Mouse (Mus musculus): ENCODE data around the gene Elac2. TPM values are rescaled to one million over a fixed set of nuclear protein-coding genes. Genes with fewer than 3 reads are reported as not detected.

Elac2 gene
- polyA plus RNA-seq, 1 experiment from 2014 or later = 43.0 TPM

DNA sequence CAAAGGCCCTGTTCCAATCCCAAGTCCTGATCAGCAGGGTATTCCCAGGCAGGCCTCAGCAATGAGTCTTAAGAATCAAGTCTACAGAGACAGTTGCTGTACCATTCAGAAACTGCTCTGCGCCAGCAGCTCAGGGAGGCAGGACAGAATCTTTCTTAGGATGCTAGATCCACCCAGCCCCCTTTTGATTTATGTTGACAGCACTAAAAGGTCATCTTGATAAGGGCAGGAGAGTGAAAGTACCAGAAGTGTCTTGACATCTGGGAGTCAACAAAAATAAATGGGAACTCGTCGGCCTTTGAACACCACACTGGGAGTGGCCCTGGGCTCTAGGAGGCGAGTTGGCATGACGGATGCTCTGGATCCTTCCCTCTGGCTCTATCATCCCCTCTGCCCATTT lies 24.8 kb downstream of the Elac2 start:
- no peaks in the 10 kb centered on the region for H3K27me3 ChIP-seq (ENCODE audit: control insufficient read depth, insufficient read depth, low read length)
- no peak overlapping the region for H3K4me3 ChIP-seq (ENCODE audit: low read depth, low read length)
- H3K4me2 ChIP-seq (ENCODE audit: low read depth) = no peak overlapping the region
- 91% methylated on average over 5 of the region's 5 CpGs for WGBS
- H3K9ac ChIP-seq (ENCODE audit: low read length) = no peak overlapping the region
- no peak overlapping the region for H3K27ac ChIP-seq (ENCODE audit: low read depth, low read length)
- H3K36me3 ChIP-seq (ENCODE audit: control insufficient read depth, insufficient read depth, low read length) = peaks cover 7% of the 10 kb centered on the region
- no peak for ATAC-seq (ENCODE audit: insufficient read depth, low FRiP score, low TSS enrichment)
- no peak for DNase-seq (ENCODE audit: low spot score)
- H3K4me1 ChIP-seq (ENCODE audit: control insufficient read depth, insufficient read depth, low read length) = no peaks in the 10 kb centered on the region
- H3K9me3 ChIP-seq (ENCODE audit: control insufficient read depth, low read length) = no peaks in the 10 kb centered on the region

DNA sequence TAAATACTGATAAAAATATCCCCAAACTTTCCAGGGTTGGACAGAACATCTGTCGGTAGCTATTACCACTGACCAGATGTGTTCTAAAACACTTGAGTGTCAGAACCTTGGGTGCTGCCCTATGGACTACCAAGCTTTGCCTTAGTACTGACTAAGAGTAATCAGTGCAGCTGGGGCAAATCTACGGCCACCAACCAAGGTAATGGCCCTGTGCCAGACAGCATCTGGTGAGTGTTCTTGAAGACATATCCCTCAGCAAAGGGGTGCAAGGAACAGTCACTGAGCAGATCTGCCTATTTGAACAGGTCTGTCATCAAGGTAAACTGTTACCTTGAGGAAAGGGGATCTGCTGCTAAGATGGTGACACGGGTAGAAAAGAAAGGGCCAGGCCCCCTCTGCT lies 26.0 kb downstream of the Elac2 start:
- no peaks in the 10 kb centered on the region for H3K9me3 ChIP-seq (ENCODE audit: control insufficient read depth, low read length)
- no peaks in the 10 kb centered on the region for H3K4me1 ChIP-seq (ENCODE audit: control insufficient read depth, insufficient read depth, low read length)
- H3K4me3 ChIP-seq (ENCODE audit: low read depth, low read length) = no peak overlapping the region
- DNase-seq (ENCODE audit: low spot score) (no peak), ATAC-seq (ENCODE audit: insufficient read depth, low FRiP score, low TSS enrichment) (no peak)
- no peaks in the 10 kb centered on the region for H3K27me3 ChIP-seq (ENCODE audit: control insufficient read depth, insufficient read depth, low read length)
- WGBS = 90% methylated on average over 3 of the region's 3 CpGs
- H3K27ac ChIP-seq (ENCODE audit: low read depth, low read length) = no peak overlapping the region
- H3K9ac ChIP-seq (ENCODE audit: low read length) = no peak overlapping the region
- H3K36me3 ChIP-seq (ENCODE audit: control insufficient read depth, insufficient read depth, low read length) = peaks cover 7% of the 10 kb centered on the region
- H3K4me2 ChIP-seq (ENCODE audit: low read depth) = no peak overlapping the region

DNA sequence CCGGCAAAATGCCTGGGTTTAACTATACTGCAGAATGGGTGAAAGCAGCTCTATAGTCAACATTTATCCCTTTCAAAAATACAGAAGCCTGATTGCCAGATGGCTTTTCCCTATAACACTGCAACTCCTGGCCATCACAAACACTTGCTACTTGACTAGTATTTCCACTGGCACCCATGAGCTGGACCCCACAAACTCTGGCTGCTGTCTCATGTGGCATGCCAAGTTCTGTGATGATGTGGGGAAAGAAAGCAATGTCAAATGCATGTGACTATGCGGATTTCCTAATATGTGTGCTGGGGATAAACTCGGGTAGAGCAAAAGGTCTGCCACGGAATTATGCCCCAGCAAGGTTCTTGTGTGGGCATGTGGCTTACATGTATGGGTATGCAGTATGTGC lies 27.2 kb downstream of the Elac2 start:
- Histone ChIP-seq H3K4me1 (ENCODE audit: control insufficient read depth, insufficient read depth, low read length) (no peaks in the 10 kb centered on the region), H3K27ac (ENCODE audit: low read depth, low read length) (no peak overlapping the region), H3K9ac (ENCODE audit: low read length) (no peak overlapping the region), H3K4me2 (ENCODE audit: low read depth) (no peak overlapping the region), H3K36me3 (ENCODE audit: control insufficient read depth, insufficient read depth, low read length) (peaks cover 4% of the 10 kb centered on the region; the same call in 1 of the 2 replicates), H3K9me3 (ENCODE audit: control insufficient read depth, low read length) (no peaks in the 10 kb centered on the region), H3K27me3 (ENCODE audit: control insufficient read depth, insufficient read depth, low read length) (no peaks in the 10 kb centered on the region), H3K4me3 (ENCODE audit: low read depth, low read length) (no peak overlapping the region)
- ATAC-seq (ENCODE audit: insufficient read depth, low FRiP score, low TSS enrichment) (no peak), DNase-seq (ENCODE audit: low spot score) (no peak)
- 95% methylated on average over 4 of the region's 4 CpGs for WGBS

DNA sequence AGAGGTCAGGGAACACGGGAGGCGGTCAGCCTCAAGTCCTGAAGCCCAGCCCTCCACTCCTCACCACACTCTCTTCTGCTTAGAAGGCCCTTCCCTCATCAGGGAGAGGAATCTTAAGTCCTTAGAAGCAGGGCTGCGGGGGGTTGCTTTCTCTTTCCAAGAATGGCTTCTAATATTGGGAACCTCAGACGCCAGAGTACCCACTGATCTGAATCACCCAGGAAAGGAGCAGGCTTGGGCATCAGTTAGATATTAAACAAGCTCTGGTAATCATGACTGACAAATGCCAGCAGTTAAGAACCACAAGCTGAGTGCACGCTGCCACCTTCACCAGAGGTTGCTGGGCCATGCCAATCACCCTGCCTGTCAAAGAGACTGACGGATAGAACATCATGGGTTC lies 35.1 kb downstream of the Elac2 start:
- H3K9ac ChIP-seq (ENCODE audit: low read length) = no peak overlapping the region
- 83% methylated on average over 6 of the region's 6 CpGs for WGBS

DNA sequence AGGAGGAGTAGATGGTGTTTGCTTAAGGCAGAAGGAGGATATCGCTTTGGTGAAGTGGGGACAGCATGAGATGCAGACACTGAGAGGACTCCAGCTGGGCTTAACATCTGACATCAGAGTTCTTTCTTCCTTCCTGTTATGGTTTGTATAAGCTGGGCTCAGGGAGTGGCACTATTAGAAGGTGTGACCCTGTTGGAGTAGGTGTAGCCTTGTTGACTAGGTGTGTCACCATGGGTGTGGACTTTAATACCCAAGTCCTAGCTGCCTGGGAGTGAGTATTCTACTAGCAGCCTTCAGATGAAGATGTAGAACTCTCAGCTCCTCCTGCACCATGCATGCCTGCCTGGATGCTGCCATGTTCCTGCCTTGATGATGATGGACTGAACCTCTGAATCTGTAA lies 37.9 kb downstream of the Elac2 start:
- H3K4me3 ChIP-seq (ENCODE audit: low read depth, low read length) = no peak overlapping the region
- H3K9ac ChIP-seq (ENCODE audit: low read length) = no peak overlapping the region
- DNase-seq (ENCODE audit: low spot score) (no peak), ATAC-seq (ENCODE audit: insufficient read depth, low FRiP score, low TSS enrichment) (no peak)
- no peaks in the 10 kb centered on the region for H3K36me3 ChIP-seq (ENCODE audit: control insufficient read depth, insufficient read depth, low read length)
- H3K4me2 ChIP-seq (ENCODE audit: low read depth) = no peak overlapping the region
- H3K4me1 ChIP-seq (ENCODE audit: control insufficient read depth, insufficient read depth, low read length) = no peaks in the 10 kb centered on the region
- H3K27ac ChIP-seq (ENCODE audit: low read depth, low read length) = no peak overlapping the region
- no peaks in the 10 kb centered on the region for H3K27me3 ChIP-seq (ENCODE audit: control insufficient read depth, insufficient read depth, low read length)
- H3K9me3 ChIP-seq (ENCODE audit: control insufficient read depth, low read length) = no peaks in the 10 kb centered on the region
- 86% methylated on average over 1 of the region's 1 CpGs for WGBS

More for the DNA sequence above, 35.1 kb downstream of the Elac2 start:
- DNase-seq (ENCODE audit: low spot score) (no peak), ATAC-seq (ENCODE audit: insufficient read depth, low FRiP score, low TSS enrichment) (no peak)
- no peak overlapping the region for H3K4me2 ChIP-seq (ENCODE audit: low read depth)
- H3K4me1 ChIP-seq (ENCODE audit: control insufficient read depth, insufficient read depth, low read length) = no peaks in the 10 kb centered on the region
- H3K4me3 ChIP-seq (ENCODE audit: low read depth, low read length) = no peak overlapping the region
- H3K27me3 ChIP-seq (ENCODE audit: control insufficient read depth, insufficient read depth, low read length) = no peaks in the 10 kb centered on the region
- H3K27ac ChIP-seq (ENCODE audit: low read depth, low read length) = no peak overlapping the region
- no peaks in the 10 kb centered on the region for H3K9me3 ChIP-seq (ENCODE audit: control insufficient read depth, low read length)
- H3K36me3 ChIP-seq (ENCODE audit: control insufficient read depth, insufficient read depth, low read length) = no peaks in the 10 kb centered on the region

DNA sequence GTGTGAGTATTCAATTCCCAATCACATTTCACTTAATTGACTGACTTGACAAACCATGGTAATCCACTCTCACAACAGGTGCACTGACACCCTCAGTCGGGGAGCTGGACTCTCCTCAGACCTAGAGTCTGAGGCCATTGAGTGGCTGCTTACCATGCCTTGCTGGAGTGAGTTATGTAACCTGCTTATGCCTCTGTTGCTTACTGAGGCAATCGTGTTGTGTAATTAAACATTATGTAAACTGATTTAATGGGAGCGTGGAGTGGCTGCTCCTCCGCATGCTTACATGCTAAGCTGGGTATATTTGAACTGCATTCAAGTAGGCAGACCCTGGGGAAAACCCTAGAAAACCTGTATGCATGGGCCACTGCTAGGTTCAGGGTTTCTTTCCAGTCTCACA lies 41.9 kb downstream of the Elac2 start:
- no peak overlapping the region for H3K27ac ChIP-seq (ENCODE audit: low read depth, low read length)
- no peaks in the 10 kb centered on the region for H3K9me3 ChIP-seq (ENCODE audit: control insufficient read depth, low read length)
- DNase-seq (ENCODE audit: low spot score) = no peak
- H3K36me3 ChIP-seq (ENCODE audit: control insufficient read depth, insufficient read depth, low read length) = no peaks in the 10 kb centered on the region
- no peak overlapping the region for H3K4me3 ChIP-seq (ENCODE audit: low read depth, low read length)
- H3K9ac ChIP-seq (ENCODE audit: low read length) = no peak overlapping the region
- H3K4me2 ChIP-seq (ENCODE audit: low read depth) = no peak overlapping the region
- 96% methylated on average over 4 of the region's 4 CpGs for WGBS
- H3K4me1 ChIP-seq (ENCODE audit: control insufficient read depth, insufficient read depth, low read length) = no peaks in the 10 kb centered on the region
- ATAC-seq (ENCODE audit: insufficient read depth, low FRiP score, low TSS enrichment) = no peak
- no peaks in the 10 kb centered on the region for H3K27me3 ChIP-seq (ENCODE audit: control insufficient read depth, insufficient read depth, low read length)

DNA sequence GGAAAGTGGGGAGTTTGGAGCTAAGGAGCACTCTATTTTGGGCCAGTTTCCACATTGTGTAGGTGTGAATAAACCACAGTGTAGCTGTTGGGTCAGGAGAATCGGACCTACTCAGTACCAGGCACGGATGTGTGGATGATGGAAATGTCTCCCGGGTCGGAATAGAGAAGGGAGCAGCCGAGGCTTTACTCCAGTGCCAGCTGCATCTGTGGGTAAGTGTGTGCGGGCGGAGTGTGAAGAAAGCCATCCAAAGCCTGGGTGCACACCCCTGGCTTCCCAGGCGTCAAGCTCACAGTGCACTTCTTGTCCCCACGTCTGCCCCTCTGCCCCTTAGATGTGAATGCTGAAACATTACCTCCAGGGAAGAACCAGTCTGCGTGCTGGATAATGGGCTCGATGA lies 43.9 kb downstream of the Elac2 start:
- no peak overlapping the region for H3K4me2 ChIP-seq (ENCODE audit: low read depth)
- H3K27me3 ChIP-seq (ENCODE audit: control insufficient read depth, insufficient read depth, low read length) = no peaks in the 10 kb centered on the region
- no peak overlapping the region for H3K9ac ChIP-seq (ENCODE audit: low read length)
- no peaks in the 10 kb centered on the region for H3K36me3 ChIP-seq (ENCODE audit: control insufficient read depth, insufficient read depth, low read length)
- H3K9me3 ChIP-seq (ENCODE audit: control insufficient read depth, low read length) = no peaks in the 10 kb centered on the region
- ATAC-seq (ENCODE audit: insufficient read depth, low FRiP score, low TSS enrichment) (no peak), DNase-seq (ENCODE audit: low spot score) (no peak)
- no peaks in the 10 kb centered on the region for H3K4me1 ChIP-seq (ENCODE audit: control insufficient read depth, insufficient read depth, low read length)
- 92% methylated on average over 11 of the region's 11 CpGs for WGBS
- H3K4me3 ChIP-seq (ENCODE audit: low read depth, low read length) = no peak overlapping the region
- no peak overlapping the region for H3K27ac ChIP-seq (ENCODE audit: low read depth, low read length)

DNA sequence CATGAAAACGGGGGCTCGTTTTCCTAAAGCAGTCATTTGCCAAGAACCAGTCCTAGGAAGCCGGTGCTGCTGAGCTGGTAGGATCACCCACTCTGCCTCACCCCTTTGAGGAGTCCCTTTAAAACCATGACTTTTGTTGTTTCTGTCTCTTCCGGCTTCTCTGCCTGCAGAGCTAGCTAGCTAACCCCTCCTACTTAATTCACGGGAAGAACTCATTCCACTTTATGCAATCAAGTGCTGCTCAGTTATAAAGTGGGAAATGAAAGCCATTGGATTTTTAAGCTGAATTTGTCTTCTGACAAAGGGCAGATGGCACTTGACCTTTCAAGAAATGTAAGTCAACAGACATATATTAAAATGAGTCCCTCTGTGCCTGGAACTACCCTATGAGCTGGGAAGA lies 49.2 kb downstream of the Elac2 start:
- H3K36me3 ChIP-seq (ENCODE audit: control insufficient read depth, insufficient read depth, low read length) = no peaks in the 10 kb centered on the region
- 85% methylated on average over 5 of the region's 5 CpGs for WGBS
- H3K9me3 ChIP-seq (ENCODE audit: control insufficient read depth, low read length) = no peaks in the 10 kb centered on the region
- H3K27ac ChIP-seq (ENCODE audit: low read depth, low read length) = no peak overlapping the region
- ATAC-seq (ENCODE audit: insufficient read depth, low FRiP score, low TSS enrichment) (no peak), DNase-seq (ENCODE audit: low spot score) (no peak)
- H3K27me3 ChIP-seq (ENCODE audit: control insufficient read depth, insufficient read depth, low read length) = no peaks in the 10 kb centered on the region
- H3K4me2 ChIP-seq (ENCODE audit: low read depth) = no peak overlapping the region
- no peaks in the 10 kb centered on the region for H3K4me1 ChIP-seq (ENCODE audit: control insufficient read depth, insufficient read depth, low read length)
- H3K9ac ChIP-seq (ENCODE audit: low read length) = no peak overlapping the region
- no peak overlapping the region for H3K4me3 ChIP-seq (ENCODE audit: low read depth, low read length)

DNA sequence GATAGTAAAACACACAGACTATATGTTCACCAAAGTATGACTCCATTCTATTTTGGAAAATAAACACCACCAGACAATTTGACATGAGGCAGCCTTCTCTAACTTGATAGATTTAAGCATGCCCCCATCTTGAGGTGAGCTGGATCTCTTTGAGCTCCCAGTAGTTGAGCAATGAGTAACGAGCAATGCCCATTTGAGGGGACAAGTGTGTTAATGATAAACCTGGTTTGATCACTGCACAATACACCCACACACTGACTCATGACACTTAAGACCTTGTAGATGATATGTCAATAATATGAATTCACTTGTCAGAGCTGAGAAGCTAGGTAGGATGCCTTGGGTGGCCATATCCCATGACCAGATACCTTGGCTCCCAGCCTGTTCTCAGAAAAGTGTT lies 51.4 kb downstream of the Elac2 start:
- ATAC-seq (ENCODE audit: insufficient read depth, low FRiP score, low TSS enrichment) = no peak

More for the DNA sequence above, 51.4 kb downstream of the Elac2 start:
- Histone ChIP-seq H3K4me2 (ENCODE audit: low read depth) (no peak overlapping the region), H3K4me3 (ENCODE audit: low read depth, low read length) (no peak overlapping the region), H3K9me3 (ENCODE audit: control insufficient read depth, low read length) (no peaks in the 10 kb centered on the region), H3K27me3 (ENCODE audit: control insufficient read depth, insufficient read depth, low read length) (no peaks in the 10 kb centered on the region), H3K36me3 (ENCODE audit: control insufficient read depth, insufficient read depth, low read length) (no peaks in the 10 kb centered on the region), H3K9ac (ENCODE audit: low read length) (no peak overlapping the region), H3K27ac (ENCODE audit: low read depth, low read length) (no peak overlapping the region), H3K4me1 (ENCODE audit: control insufficient read depth, insufficient read depth, low read length) (no peaks in the 10 kb centered on the region)
- no peak for DNase-seq (ENCODE audit: low spot score)
- WGBS = 93% methylated on average over 1 of the region's 1 CpGs
